Mouse (Mus musculus): Measurements from ENCODE around the gene Crybb3.

DNA sequence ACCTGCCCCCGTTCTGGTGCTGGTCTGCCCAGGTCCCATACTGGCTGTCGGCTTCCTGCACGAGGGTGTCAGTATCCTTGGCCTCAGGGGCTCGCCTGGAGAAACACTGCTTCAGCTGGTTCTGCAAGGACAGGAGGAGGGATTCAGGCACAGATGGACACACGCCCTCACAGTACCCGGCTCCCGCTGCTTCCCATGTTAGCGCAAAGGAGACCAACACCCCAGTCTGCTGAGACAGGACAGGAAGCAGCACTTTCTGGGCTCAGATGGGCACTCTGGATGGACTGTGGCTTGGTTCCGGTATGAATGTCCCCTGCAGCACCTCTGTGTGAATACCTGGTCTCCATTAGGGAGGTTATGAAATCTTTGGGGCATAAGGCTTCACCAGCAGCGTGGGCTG, 20.1 kb upstream of the Crybb3 start:
- TF ChIP-seq CTCF (IDR thresholded peaks at IDR 0.05; ENCODE audit: control insufficient read depth, insufficient read depth, insufficient replicate concordance, low read depth, low read length) = no peak
- TF ChIP-seq POLR2A (IDR thresholded peaks at IDR 0.05; ENCODE audit: control insufficient read depth, low read depth, low read length) = no peak
